Mouse (Mus musculus): ENCODE measurements around the gene Tmem50b.

- TF ChIP-seq CTCF (IDR thresholded peaks at IDR 0.05; ENCODE audit: borderline replicate concordance, control insufficient read depth, extremely low read depth, insufficient read depth, low read length, poor library complexity) = no peak
- no peak for TF ChIP-seq POLR2A (IDR thresholded peaks at IDR 0.05; ENCODE audit: control insufficient read depth, extremely low read depth, insufficient read depth, low read length, poor library complexity)
Measured at GRCm38 (mm10) chr16:91614552-91614951, 17.0 kb upstream of the Tmem50b start.
